Mouse (Mus musculus) myocyte (in vitro differentiated cells): ENCODE measurements at regions not wholly inside any gene's neighbourhood (a gene's known extent, or its start where the extent isn't known, plus 50 kb on each side); places are given as distances from the start of the nearest gene placed in this dataset.
A peak's percentile ranks its signal among the peaks of the same experiment; 100 is the strongest.

Source experiments
- H3K27me3 ChIP-seq: one replicate; pipeline ENCODE4 v1.6.1; 2011; ENCODE audit not compliant: control insufficient read depth, insufficient read depth, insufficient read length
- H3K36me3 ChIP-seq: one replicate; pipeline ENCODE4 v1.6.1; 2011; ENCODE audit not compliant: control insufficient read depth, insufficient read depth
- H3K4me2 ChIP-seq: one replicate; pipeline ENCODE4 v1.6.1; 2011; ENCODE audit warnings: low read depth, control low read depth
- H3K4me3 ChIP-seq: one replicate; pipeline ENCODE4 v1.5.1; 2011; ENCODE audit warnings: mild to moderate bottlenecking, control low read depth, moderate library complexity
- H3K79me2 ChIP-seq: one replicate; pipeline ENCODE4 v1.6.1; 2011; ENCODE audit not compliant: control insufficient read depth, insufficient read depth
- H3ac ChIP-seq: one replicate; pipeline ENCODE4 v1.6.1; 2011; ENCODE audit not compliant: control insufficient read depth, insufficient read length
- CEBPB ChIP-seq: IDR thresholded peaks from 2 replicates; pipeline ENCODE4 v1.6.1; 2011; ENCODE audit warnings: mild to moderate bottlenecking, moderate library complexity; ENCODE audit not compliant: poor library complexity, insufficient read depth, severe bottlenecking
- E2F4 ChIP-seq: IDR thresholded peaks from one replicate; pipeline ENCODE4 v1.6.1; 2011; ENCODE audit warnings: mild to moderate bottlenecking, control low read depth, moderate library complexity; ENCODE audit not compliant: insufficient read depth
- MAX ChIP-seq: IDR thresholded peaks from one replicate; pipeline ENCODE4 v1.6.1; 2011; ENCODE audit warnings: low read depth, mild to moderate bottlenecking, control low read depth
- MYOD1 ChIP-seq, 3 experiments: IDR thresholded peaks; one replicate each; pipeline ENCODE4 v1.6.1; 2011; ENCODE audit warnings: control low read depth in 2 of 3, low read depth in 2 of 3, mild to moderate bottlenecking in 2 of 3, moderate library complexity in 1 of 3; ENCODE audit not compliant: insufficient read length in 2 of 3, control insufficient read depth in 1 of 3
- MYOG ChIP-seq, 3 experiments: IDR thresholded peaks; one replicate each; pipeline ENCODE4 v1.6.1; 2011; ENCODE audit warnings: control low read depth in 2 of 3, low read depth in 2 of 3, mild to moderate bottlenecking in 2 of 3; ENCODE audit not compliant: insufficient read length in 2 of 3, control insufficient read depth in 1 of 3, insufficient read depth in 1 of 3
- POLR2A ChIP-seq: IDR thresholded peaks from one replicate; pipeline ENCODE4 v1.6.1; 2011; ENCODE audit warnings: low read depth, mild to moderate bottlenecking, control low read depth, moderate library complexity; ENCODE audit not compliant: insufficient read length
- POLR2AphosphoS2 ChIP-seq: IDR thresholded peaks from one replicate; pipeline ENCODE4 v1.6.1; 2011; ENCODE audit warnings: low read depth, control low read depth; ENCODE audit not compliant: insufficient read length
- REST ChIP-seq: IDR thresholded peaks from one replicate; pipeline ENCODE4 v1.6.1; 2011; ENCODE audit warnings: mild to moderate bottlenecking, control low read depth, moderate library complexity; ENCODE audit not compliant: insufficient read depth, insufficient read length
- SRF ChIP-seq: IDR thresholded peaks from one replicate; pipeline ENCODE4 v1.6.1; 2011; ENCODE audit warnings: low read depth; ENCODE audit not compliant: control insufficient read depth, insufficient read length
- TCF12 ChIP-seq: IDR thresholded peaks from one replicate; pipeline ENCODE4 v1.6.1; 2011; ENCODE audit warnings: mild to moderate bottlenecking, control low read depth; ENCODE audit not compliant: poor library complexity, insufficient read depth, severe bottlenecking
- TCF3 ChIP-seq: IDR thresholded peaks from one replicate; pipeline ENCODE4 v1.6.1; 2011; ENCODE audit warnings: low read depth, control low read depth; ENCODE audit not compliant: insufficient read length
- USF1 ChIP-seq: IDR thresholded peaks from one replicate; pipeline ENCODE4 v1.6.1; 2011; ENCODE audit warnings: low read depth, mild to moderate bottlenecking, control low read depth, moderate library complexity

GRCm38 (mm10) chr2:133134878-133135277 lies 189.2 kb upstream of the Fermt1 start:
- Histone ChIP-seq H3K36me3 (no peaks in the 10 kb centered on the region), H3K4me3 (no peak overlapping the region), H3K79me2 (no peaks in the 10 kb centered on the region), H3K27me3 (no peaks in the 10 kb centered on the region), H3ac (no peak overlapping the region), H3K4me2 (no peak overlapping the region)
- no peak for TF ChIP-seq E2F4
- TF ChIP-seq MYOD1 (IDR thresholded peaks at IDR 0.05; ENCODE audit: control insufficient read depth in 1 of 3, insufficient read length in 2 of 3, low read depth in 2 of 3) = no peak
- no peak for TF ChIP-seq SRF
- no peak for TF ChIP-seq MAX
- no peak for TF ChIP-seq TCF3
- TF ChIP-seq CEBPB = no peak
- TF ChIP-seq USF1 = no peak
- TF ChIP-seq REST = no peak
- no peak for TF ChIP-seq TCF12
- no peak for TF ChIP-seq MYOG (IDR thresholded peaks at IDR 0.05; ENCODE audit: control insufficient read depth in 1 of 3, insufficient read depth in 1 of 3, insufficient read length in 2 of 3, low read depth in 2 of 3)
- TF ChIP-seq POLR2AphosphoS2 = no peak
- TF ChIP-seq POLR2A = no peak

DNA sequence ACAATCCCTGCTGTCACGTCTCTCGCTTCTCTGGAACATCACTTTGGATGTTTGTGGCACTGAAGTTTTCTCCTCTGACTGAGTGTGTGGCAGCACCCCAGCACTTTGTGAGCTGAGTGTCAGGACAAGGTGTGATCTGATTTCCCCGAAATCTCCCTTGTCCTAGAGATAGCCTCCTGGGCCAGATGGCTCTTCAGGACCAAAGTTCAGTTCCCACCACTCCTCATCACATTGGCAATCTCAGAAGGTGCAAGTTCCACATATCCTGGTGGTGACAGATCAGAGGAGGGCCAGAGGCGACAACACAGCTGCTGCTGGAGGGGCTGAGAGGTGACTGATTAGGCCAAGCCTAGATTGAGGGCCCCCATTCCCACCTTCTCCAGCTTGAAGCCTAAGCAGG lies 193.2 kb upstream of the Fermt1 start:
- no peak overlapping the region for H3K4me3 ChIP-seq
- H3K36me3 ChIP-seq = no peaks in the 10 kb centered on the region
- TF ChIP-seq POLR2AphosphoS2 = no peak
- TF ChIP-seq MAX = no peak
- no peak for TF ChIP-seq POLR2A
- no peak for TF ChIP-seq MYOG (IDR thresholded peaks at IDR 0.05; ENCODE audit: control insufficient read depth in 1 of 3, insufficient read depth in 1 of 3, insufficient read length in 2 of 3, low read depth in 2 of 3)
- no peaks in the 10 kb centered on the region for H3K27me3 ChIP-seq
- H3K79me2 ChIP-seq = no peaks in the 10 kb centered on the region
- H3ac ChIP-seq = no peak overlapping the region
- no peak overlapping the region for H3K4me2 ChIP-seq

DNA sequence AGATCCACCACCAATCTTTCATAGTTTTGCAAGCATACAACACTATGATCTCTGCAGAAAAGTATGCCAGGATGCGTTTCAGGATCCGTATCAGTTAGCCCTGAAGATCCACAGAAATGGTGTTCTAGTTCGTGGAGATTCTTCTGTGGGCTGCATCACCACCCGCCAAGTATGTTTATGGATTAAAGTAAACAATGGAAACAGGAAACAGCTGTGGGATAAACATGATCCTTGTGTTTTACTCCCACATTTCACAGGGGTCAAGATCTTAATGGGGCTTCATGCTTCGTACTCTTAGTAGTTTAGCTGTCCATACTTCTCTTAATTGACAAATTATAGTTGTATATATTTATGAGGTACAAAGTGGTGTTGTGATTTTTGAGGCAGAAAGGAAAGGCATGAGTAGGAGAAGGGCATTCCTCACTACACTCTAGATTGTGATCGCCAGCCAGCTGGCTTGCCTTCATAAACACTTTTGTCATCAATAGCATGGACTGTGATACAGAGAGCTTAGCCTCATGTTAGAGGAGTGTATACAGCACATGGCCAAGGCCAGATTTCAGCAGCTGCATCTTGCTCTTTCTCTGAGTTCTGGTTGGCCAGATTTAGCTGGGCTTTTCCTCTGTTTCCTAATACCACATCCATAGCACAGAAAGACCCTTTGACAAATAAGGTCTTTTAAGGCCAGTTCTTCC lies 195.8 kb upstream of the Fermt1 start:
- Histone ChIP-seq H3ac (no peak overlapping the region), H3K36me3 (no peaks in the 10 kb centered on the region), H3K4me3 (no peak overlapping the region), H3K79me2 (no peaks in the 10 kb centered on the region), H3K4me2 (no peak overlapping the region), H3K27me3 (no peaks in the 10 kb centered on the region)
- TF ChIP-seq CEBPB = 0 out of 2 replicates have a peak, but pooled peaks have one; percentile 44
- no peak for TF ChIP-seq E2F4
- no peak for TF ChIP-seq USF1
- no peak for TF ChIP-seq REST

GRCm38 (mm10) chr2:133152461-133152860 lies 206.8 kb upstream of the Fermt1 start:
- Histone ChIP-seq H3K36me3 (no peaks in the 10 kb centered on the region), H3K4me3 (no peak overlapping the region), H3K79me2 (no peaks in the 10 kb centered on the region), H3K4me2 (no peak overlapping the region), H3ac (no peak overlapping the region), H3K27me3 (no peaks in the 10 kb centered on the region)
- TF ChIP-seq TCF12 (no peak), MAX (no peak), MYOD1 (IDR thresholded peaks at IDR 0.05; ENCODE audit: control insufficient read depth in 1 of 3, insufficient read length in 2 of 3, low read depth in 2 of 3) (no peak), MYOG (IDR thresholded peaks at IDR 0.05; ENCODE audit: control insufficient read depth in 1 of 3, insufficient read depth in 1 of 3, insufficient read length in 2 of 3, low read depth in 2 of 3) (no peak), POLR2A (no peak), E2F4 (no peak), USF1 (no peak), CEBPB (no peak), SRF (no peak), REST (no peak), POLR2AphosphoS2 (no peak)

DNA sequence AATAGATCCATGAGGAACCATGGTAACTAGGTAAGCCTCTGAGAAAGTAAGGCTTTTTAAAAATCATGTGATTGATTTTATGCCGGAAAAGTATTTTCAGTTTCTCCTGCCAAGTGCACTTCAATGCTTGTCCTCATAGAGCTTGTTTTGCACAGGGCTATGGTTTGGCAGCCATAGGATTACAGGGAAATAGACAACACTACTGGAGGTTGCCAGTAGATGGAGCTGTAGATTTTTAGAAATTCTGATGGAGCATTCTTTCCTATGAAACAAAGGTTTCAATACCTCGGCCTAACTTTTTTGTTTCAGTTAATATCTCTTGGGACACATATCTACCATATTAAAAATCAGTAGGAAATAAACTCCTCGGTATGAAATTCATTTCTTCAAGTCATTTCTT lies 210.8 kb upstream of the Fermt1 start:
- Histone ChIP-seq H3K4me2 (no peak overlapping the region), H3K27me3 (no peaks in the 10 kb centered on the region), H3K79me2 (no peaks in the 10 kb centered on the region), H3K4me3 (no peak overlapping the region), H3K36me3 (no peaks in the 10 kb centered on the region), H3ac (no peak overlapping the region)
- TF ChIP-seq TCF12 (no peak), USF1 (no peak), TCF3 (no peak), CEBPB (no peak), REST (no peak), MYOD1 (IDR thresholded peaks at IDR 0.05; ENCODE audit: control insufficient read depth in 1 of 3, insufficient read length in 2 of 3, low read depth in 2 of 3) (no peak), MYOG (IDR thresholded peaks at IDR 0.05; ENCODE audit: control insufficient read depth in 1 of 3, insufficient read depth in 1 of 3, insufficient read length in 2 of 3, low read depth in 2 of 3) (no peak), POLR2AphosphoS2 (no peak), POLR2A (no peak), SRF (no peak), E2F4 (no peak), MAX (no peak)
